Mouse (Mus musculus): ENCODE measurements around the gene Crygb.

DNA sequence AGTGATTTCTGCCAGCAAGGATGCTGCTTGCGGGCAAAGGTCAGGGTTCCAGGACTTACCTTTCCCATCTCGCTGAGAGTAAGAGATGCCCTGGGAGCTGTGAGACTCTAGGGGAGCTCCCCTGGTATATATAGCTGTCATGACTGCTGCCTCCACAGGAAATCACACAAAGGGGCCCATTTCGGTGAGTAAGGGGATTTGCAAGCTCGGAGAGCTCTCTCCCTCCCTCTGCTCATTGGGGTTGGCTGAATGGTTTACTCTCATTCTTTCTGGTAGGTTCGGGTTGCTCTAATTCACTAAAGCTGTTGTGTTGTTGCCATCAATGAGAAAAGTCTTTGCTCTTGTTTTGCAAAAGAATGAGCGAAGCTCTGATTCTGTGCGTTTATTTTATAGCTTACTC, at the start of gene Crygb:
- no peak for TF ChIP-seq USF1 (IDR thresholded peaks at IDR 0.05; ENCODE audit: low read depth)
- TF ChIP-seq TCF12 (IDR thresholded peaks at IDR 0.05; ENCODE audit: insufficient read depth, poor library complexity, severe bottlenecking), result no peak
- TF ChIP-seq MAX (IDR thresholded peaks at IDR 0.05; ENCODE audit: low read depth), result no peak
- no peak for TF ChIP-seq POLR2A (IDR thresholded peaks at IDR 0.05; ENCODE audit: insufficient read length, low read depth)
- TF ChIP-seq MYOD1 (IDR thresholded peaks at IDR 0.05; ENCODE audit: control insufficient read depth in 1 of 3, insufficient read length in 2 of 3, low read depth in 2 of 3), result no peak
- no peak for TF ChIP-seq REST (IDR thresholded peaks at IDR 0.05; ENCODE audit: insufficient read depth, insufficient read length)
- TF ChIP-seq E2F4 (IDR thresholded peaks at IDR 0.05; ENCODE audit: insufficient read depth), result no peak
- TF ChIP-seq MYOG (IDR thresholded peaks at IDR 0.05; ENCODE audit: control insufficient read depth in 1 of 3, insufficient read depth in 1 of 3, insufficient read length in 2 of 3, low read depth in 2 of 3), result no peak
- TF ChIP-seq POLR2AphosphoS2 (IDR thresholded peaks at IDR 0.05; ENCODE audit: insufficient read length, low read depth), result no peak
